Mouse (Mus musculus) limb, embryonic 11.5 days (tissue): ENCODE measurements at regions not wholly inside any gene's neighbourhood (a gene's known extent, or its start where the extent isn't known, plus 50 kb on each side); places are given as distances from the start of the nearest gene placed in this dataset.

Experiments used
- ATAC-seq: fragments of 200-750 bp; cut with Nextera tagmentation; 2 replicates; pipeline ENCODE4 v1.8.0; 2017; ENCODE audit warnings: low read depth; ENCODE audit not compliant: insufficient number of reproducible peaks, low FRiP score, low TSS enrichment
- DNase-seq: peaks from one replicate; pipeline ENCODE4 v3.0.0-alpha.2; 2015; ENCODE audit warnings: low spot score
- H3K27ac ChIP-seq: fragments of 300-500 bp; sonication (generic); replicated peaks from 2 replicates; pipeline ENCODE4 v1.5.1; 2014; ENCODE audit warnings: low read depth, mild to moderate bottlenecking, low read length
- H3K27me3 ChIP-seq: fragments of 300-500 bp; sonication (generic); 2 replicates; pipeline ENCODE4 v1.6.1; 2014; ENCODE audit warnings: mild to moderate bottlenecking, low read length, mixed read lengths; ENCODE audit not compliant: control insufficient read depth, insufficient read depth
- H3K36me3 ChIP-seq: fragments of 300-500 bp; sonication (generic); 2 replicates; pipeline ENCODE4 v1.6.1; 2014; ENCODE audit warnings: mild to moderate bottlenecking, low read length, moderate library complexity, mixed read lengths; ENCODE audit not compliant: control insufficient read depth, insufficient read depth
- H3K4me1 ChIP-seq: fragments of 300-500 bp; sonication (generic); 2 replicates; pipeline ENCODE4 v1.6.1; 2014; ENCODE audit warnings: low read length, mixed read lengths; ENCODE audit not compliant: control insufficient read depth, insufficient read depth
- H3K4me2 ChIP-seq: fragments of 300-500 bp; sonication (generic); 2 replicates; pipeline ENCODE4 v1.6.1; 2014; ENCODE audit warnings: low read depth, mild to moderate bottlenecking, moderate library complexity; ENCODE audit not compliant: severe bottlenecking
- H3K4me3 ChIP-seq: fragments of 300-500 bp; sonication (generic); 2 replicates; pipeline ENCODE4 v1.5.1; 2014; ENCODE audit warnings: low read depth, low read length
- H3K9ac ChIP-seq: fragments of 300-500 bp; sonication (generic); 2 replicates; pipeline ENCODE4 v1.6.1; 2014; ENCODE audit warnings: mild to moderate bottlenecking, low read length
- H3K9me3 ChIP-seq: fragments of 300-500 bp; sonication (generic); 2 replicates; pipeline ENCODE4 v1.6.1; 2016; ENCODE audit warnings: low read length; ENCODE audit not compliant: control insufficient read depth
- WGBS: fragments of 180-500 bp; shearing (Covaris S2); extraction: QIAGEN DNeasy Blood & Tissue Kit; methylation state at CpG from one replicate; pipeline ENCODE4 v1.1.7; 2014; 5-methylcytosine and 5-hydroxymethylcytosine counted together

GRCm38 (mm10) chr14:102686791-102687190 is 295.6 kb downstream of the Kctd12 start:
- H3K36me3 ChIP-seq, result no peaks in the 10 kb centered on the region
- 74% methylated on average over 1 of the region's 1 CpGs for WGBS
- no peak overlapping the region for H3K27ac ChIP-seq
- no peaks in the 10 kb centered on the region for H3K27me3 ChIP-seq
- H3K4me3 ChIP-seq, result no peak overlapping the region
- no peaks in the 10 kb centered on the region for H3K4me1 ChIP-seq
- ATAC-seq (no peak), DNase-seq (no peak)
- H3K9ac ChIP-seq, result no peak overlapping the region
- H3K9me3 ChIP-seq, result no peaks in the 10 kb centered on the region
- no peak overlapping the region for H3K4me2 ChIP-seq

GRCm38 (mm10) chr14:102676582-102676981 is 305.9 kb downstream of the Kctd12 start:
- no peaks in the 10 kb centered on the region for H3K27me3 ChIP-seq
- H3K4me3 ChIP-seq, result no peak overlapping the region
- WGBS, result 63% methylated on average over 5 of the region's 5 CpGs
- ATAC-seq, result no peak
- no peak overlapping the region for H3K4me2 ChIP-seq
- H3K9me3 ChIP-seq, result no peaks in the 10 kb centered on the region
- no peak overlapping the region for H3K27ac ChIP-seq
- H3K9ac ChIP-seq, result no peak overlapping the region
- H3K4me1 ChIP-seq, result no peaks in the 10 kb centered on the region
- H3K36me3 ChIP-seq, result no peaks in the 10 kb centered on the region
- DNase-seq, result no peak

GRCm38 (mm10) chr14:102674635-102675034 is 307.8 kb downstream of the Kctd12 start:
- DNase-seq, result no peak
- ATAC-seq, result no peak
- 89% methylated on average over 5 of the region's 5 CpGs for WGBS
- Histone ChIP-seq H3K4me3 (no peak overlapping the region), H3K36me3 (no peaks in the 10 kb centered on the region), H3K4me2 (no peak overlapping the region), H3K4me1 (no peaks in the 10 kb centered on the region), H3K9ac (no peak overlapping the region), H3K27me3 (no peaks in the 10 kb centered on the region), H3K9me3 (no peaks in the 10 kb centered on the region), H3K27ac (no peak overlapping the region)

- Histone ChIP-seq H3K4me2 (no peak overlapping the region), H3K4me3 (no peak overlapping the region), H3K9ac (no peak overlapping the region), H3K4me1 (no peaks in the 10 kb centered on the region), H3K9me3 (no peaks in the 10 kb centered on the region), H3K27me3 (no peaks in the 10 kb centered on the region), H3K36me3 (no peaks in the 10 kb centered on the region), H3K27ac (no peak overlapping the region)
- DNase-seq, result no peak
- no peak for ATAC-seq
- WGBS, result 81% methylated on average over 5 of the region's 5 CpGs
Observed at GRCm38 (mm10) chr14:102673724-102674123, 308.7 kb downstream of the Kctd12 start.

- Histone ChIP-seq H3K4me1 (no peaks in the 10 kb centered on the region), H3K36me3 (no peaks in the 10 kb centered on the region), H3K4me2 (no peak overlapping the region), H3K27ac (no peak overlapping the region), H3K9me3 (no peaks in the 10 kb centered on the region), H3K9ac (no peak overlapping the region), H3K27me3 (no peaks in the 10 kb centered on the region), H3K4me3 (no peak overlapping the region)
- 80% methylated on average over 2 of the region's 2 CpGs for WGBS
- no peak for DNase-seq
- no peak for ATAC-seq
Observed at GRCm38 (mm10) chr14:102663240-102663639, 319.2 kb downstream of the Kctd12 start.

- Histone ChIP-seq H3K9me3 (no peaks in the 10 kb centered on the region), H3K36me3 (no peaks in the 10 kb centered on the region), H3K27me3 (no peaks in the 10 kb centered on the region), H3K9ac (no peak overlapping the region), H3K4me1 (no peaks in the 10 kb centered on the region), H3K4me2 (no peak overlapping the region), H3K4me3 (no peak overlapping the region), H3K27ac (no peak overlapping the region)
- WGBS, result 87% methylated on average over 11 of the region's 11 CpGs
- DNase-seq, result no peak
- ATAC-seq, result no peak
Observed at GRCm38 (mm10) chr14:102660351-102660750, 322.1 kb downstream of the Kctd12 start.

GRCm38 (mm10) chr14:102656235-102656634 is 326.2 kb downstream of the Kctd12 start:
- WGBS, result 91% methylated on average over 1 of the region's 1 CpGs
- Histone ChIP-seq H3K9ac (no peak overlapping the region), H3K27me3 (no peaks in the 10 kb centered on the region), H3K4me3 (no peak overlapping the region), H3K27ac (no peak overlapping the region), H3K36me3 (no peaks in the 10 kb centered on the region), H3K4me2 (no peak overlapping the region), H3K4me1 (no peaks in the 10 kb centered on the region), H3K9me3 (no peaks in the 10 kb centered on the region)
- no peak for DNase-seq
- ATAC-seq, result no peak

- ATAC-seq (no peak), DNase-seq (no peak)
- no peak overlapping the region for H3K4me3 ChIP-seq
- no peak overlapping the region for H3K4me2 ChIP-seq
- H3K4me1 ChIP-seq, result no peaks in the 10 kb centered on the region
- H3K27ac ChIP-seq, result no peak overlapping the region
- no peaks in the 10 kb centered on the region for H3K9me3 ChIP-seq
- 75% methylated on average over 2 of the region's 2 CpGs for WGBS
- H3K9ac ChIP-seq, result no peak overlapping the region
- H3K27me3 ChIP-seq, result no peaks in the 10 kb centered on the region
- H3K36me3 ChIP-seq, result no peaks in the 10 kb centered on the region
Observed at GRCm38 (mm10) chr14:102629601-102630000, 352.8 kb downstream of the Kctd12 start.

GRCm38 (mm10) chr14:102621546-102621945 is 360.9 kb downstream of the Kctd12 start:
- ATAC-seq (no peak), DNase-seq (no peak)
- H3K9ac ChIP-seq, result no peak overlapping the region
- no peaks in the 10 kb centered on the region for H3K9me3 ChIP-seq
- no peak overlapping the region for H3K27ac ChIP-seq
- H3K27me3 ChIP-seq, result no peaks in the 10 kb centered on the region
- no peaks in the 10 kb centered on the region for H3K4me1 ChIP-seq
- no peaks in the 10 kb centered on the region for H3K36me3 ChIP-seq
- H3K4me2 ChIP-seq, result no peak overlapping the region
- H3K4me3 ChIP-seq, result no peak overlapping the region
